Mouse (Mus musculus) MEL (cell line): ENCODE measurements at regions not wholly inside any gene's neighbourhood (a gene's known extent, or its start where the extent isn't known, plus 50 kb on each side); places are given as distances from the start of the nearest gene placed in this dataset.

Experiments
- CTCF ChIP-seq, 3 experiments: IDR thresholded peaks in 2 of 3; conservative IDR thresholded peaks in 1 of 3; 2 replicates each; pipeline ENCODE4 v1.5.1; 2011 to 2012; ENCODE audit warnings: low read length in 3 of 3, low read depth in 2 of 3, mild to moderate bottlenecking in 2 of 3, improper control_type of control experiment in 1 of 3, inconsistent platforms in 1 of 3, mixed read lengths in 1 of 3, moderate library complexity in 1 of 3; ENCODE audit not compliant: control insufficient read depth in 1 of 3, insufficient read depth in 1 of 3, poor library complexity in 1 of 3, severe bottlenecking in 1 of 3
- ELF1 ChIP-seq: IDR thresholded peaks from 2 replicates; pipeline ENCODE4 v1.6.1; 2014; ENCODE audit warnings: low read depth, mild to moderate bottlenecking, inconsistent platforms, low read length, improper control_type of control experiment, moderate library complexity
- JUND ChIP-seq: IDR thresholded peaks from 2 replicates; pipeline ENCODE4 v1.6.1; 2011; ENCODE audit warnings: low read depth, mild to moderate bottlenecking, improper control_type of control experiment, low read length
- MAX ChIP-seq: IDR thresholded peaks from 2 replicates; pipeline ENCODE4 v1.6.1; 2011; ENCODE audit warnings: low read length, improper control_type of control experiment
- MAZ ChIP-seq: IDR thresholded peaks from 2 replicates; pipeline ENCODE4 v1.6.1; 2012; ENCODE audit warnings: low read depth, mild to moderate bottlenecking, inconsistent platforms, low read length, improper control_type of control experiment
- MXI1 ChIP-seq: IDR thresholded peaks from 2 replicates; pipeline ENCODE4 v1.6.1; 2011; ENCODE audit warnings: mild to moderate bottlenecking, low read depth, low read length, improper control_type of control experiment
- MYB ChIP-seq: IDR thresholded peaks from 2 replicates; pipeline ENCODE4 v1.6.1; 2011; ENCODE audit warnings: mild to moderate bottlenecking, low read depth, low read length, improper control_type of control experiment
- POLR2A ChIP-seq, 2 experiments: IDR thresholded peaks; 2 replicates each; pipeline ENCODE4 v1.6.1; 2011 to 2012; ENCODE audit warnings: low read length in 2 of 2, mild to moderate bottlenecking in 2 of 2, control low read depth in 1 of 2, improper control_type of control experiment in 1 of 2, low read depth in 1 of 2, moderate library complexity in 1 of 2; ENCODE audit not compliant: control insufficient read depth in 1 of 2, insufficient read depth in 1 of 2, poor library complexity in 1 of 2
- POLR2AphosphoS5 ChIP-seq: IDR thresholded peaks from 2 replicates; pipeline ENCODE4 v1.6.1; 2012; ENCODE audit warnings: low read depth, borderline replicate concordance, mild to moderate bottlenecking, inconsistent platforms, low read length, moderate library complexity, mixed read lengths
- UBTF ChIP-seq: IDR thresholded peaks from 2 replicates; pipeline ENCODE4 v1.6.1; 2012; ENCODE audit warnings: low read depth, mild to moderate bottlenecking, inconsistent platforms, low read length, improper control_type of control experiment, moderate library complexity, borderline replicate concordance; ENCODE audit not compliant: insufficient read depth
- ZKSCAN1 ChIP-seq: IDR thresholded peaks from 2 replicates; pipeline ENCODE4 v1.6.1; 2012; ENCODE audit warnings: low read depth, mild to moderate bottlenecking, inconsistent platforms, low read length, improper control_type of control experiment, moderate library complexity
- ZMIZ1 ChIP-seq: IDR thresholded peaks from 2 replicates; pipeline ENCODE4 v1.6.1; 2012; ENCODE audit warnings: low read depth, mild to moderate bottlenecking, inconsistent platforms, low read length, improper control_type of control experiment, moderate library complexity
- ZNF384 ChIP-seq: IDR thresholded peaks from 2 replicates; pipeline ENCODE4 v1.6.1; 2012; ENCODE audit warnings: low read depth, mild to moderate bottlenecking, inconsistent platforms, low read length, improper control_type of control experiment

GRCm38 (mm10) chr11:63569785-63570479, 352.2 kb downstream of the Hs3st3b1 start:
- no peak for TF ChIP-seq POLR2A (IDR thresholded peaks at IDR 0.05; ENCODE audit: control insufficient read depth in 1 of 2, insufficient read depth in 1 of 2, low read depth in 1 of 2, low read length in 2 of 2, poor library complexity in 1 of 2)
- TF ChIP-seq ZNF384 = no peak
- no peak for TF ChIP-seq POLR2AphosphoS5
- TF ChIP-seq MAX = no peak
- TF ChIP-seq UBTF = no peak
- no peak for TF ChIP-seq MXI1
- TF ChIP-seq ZKSCAN1 = no peak
- no peak for TF ChIP-seq MAZ
- no peak for TF ChIP-seq CTCF (IDR thresholded peaks at IDR 0.05 in 2 of 3, conservative IDR thresholded peaks at IDR 0.05 in 1 of 3; ENCODE audit: control insufficient read depth in 1 of 3, insufficient read depth in 1 of 3, low read depth in 2 of 3, low read length in 3 of 3, poor library complexity in 1 of 3, severe bottlenecking in 1 of 3)
- TF ChIP-seq ELF1 = no peak
- TF ChIP-seq ZMIZ1 = no peak
- TF ChIP-seq JUND = no peak
- no peak for TF ChIP-seq MYB
